Mouse (Mus musculus) megakaryocyte-erythroid progenitor cell, adult 5-6 weeks (primary cell): ENCODE results near the gene Gm28269. TPM values are rescaled to one million over a fixed set of nuclear protein-coding genes. Genes with fewer than 3 reads are reported as not detected.

ENCODE experiments used
- ATAC-seq: replicated peaks from 2 replicates; pipeline ENCODE4 v1.8.0; 2016; ENCODE audit warnings: mild to moderate bottlenecking, inconsistent platforms; ENCODE audit not compliant: severe bottlenecking, poor library complexity, low FRiP score, low TSS enrichment
- total RNA-seq, 2 experiments: library from RNA; stranded (forward) in 1 of 2; stranded (reverse) in 1 of 2; fragments of 200-1000, 215-1000 nt in 1 of 2; fragments of >200 nt in 1 of 2; fragmentation: Nextera tagmentation in 1 of 2; gene quantifications; 2 replicates each; pipeline ENCODE4 v1.2.3; 2014 to 2017

Gm28269 gene
- total RNA-seq (2014; fragmentation: Nextera tagmentation) (not detected in 2 replicates), total RNA-seq (2017) (not detected in 2 replicates)

DNA sequence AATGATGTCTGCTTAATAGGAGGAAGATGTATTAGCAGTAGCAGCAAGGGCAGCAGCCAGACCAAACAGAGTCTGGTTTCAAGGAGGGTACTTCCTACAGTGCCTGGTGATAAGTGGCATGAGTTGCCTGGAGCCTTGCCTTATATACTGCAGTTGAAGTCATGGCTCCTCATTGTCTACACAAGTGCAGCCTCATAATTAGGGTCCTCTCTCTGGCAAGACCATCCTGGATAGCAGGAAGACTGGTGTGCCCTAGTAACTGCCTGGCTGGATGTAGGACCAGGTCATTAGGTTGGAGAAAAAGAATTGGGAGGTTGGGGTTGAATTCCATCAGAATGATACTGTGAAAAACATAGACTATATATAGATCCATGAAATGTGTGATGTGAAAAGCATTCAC is at the start of gene Gm28269:
Gene Gm28269, minus strand, starts transcription at position 101 of the 400 bp plus-strand sequence.
- no peak for ATAC-seq

DNA sequence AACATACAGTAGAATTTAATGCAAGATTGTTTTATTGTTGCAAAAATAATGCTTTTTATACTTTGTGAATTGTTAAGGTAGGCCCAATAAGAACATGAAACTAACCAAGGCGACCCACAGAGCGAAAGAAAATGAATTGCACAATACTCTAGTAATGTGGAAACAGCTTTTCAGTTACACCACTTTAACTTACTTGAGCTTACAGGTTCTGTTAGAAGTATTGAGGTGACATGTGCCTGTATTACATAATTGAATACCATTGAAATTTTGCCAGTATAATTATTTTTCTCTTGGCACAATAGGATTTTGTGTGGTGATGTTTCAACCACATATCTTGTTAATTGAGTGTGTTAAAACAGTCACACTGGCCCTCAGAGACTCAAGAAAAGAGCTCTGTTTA is 28.0 kb downstream of the Gm28269 start:
- no peak for ATAC-seq

DNA sequence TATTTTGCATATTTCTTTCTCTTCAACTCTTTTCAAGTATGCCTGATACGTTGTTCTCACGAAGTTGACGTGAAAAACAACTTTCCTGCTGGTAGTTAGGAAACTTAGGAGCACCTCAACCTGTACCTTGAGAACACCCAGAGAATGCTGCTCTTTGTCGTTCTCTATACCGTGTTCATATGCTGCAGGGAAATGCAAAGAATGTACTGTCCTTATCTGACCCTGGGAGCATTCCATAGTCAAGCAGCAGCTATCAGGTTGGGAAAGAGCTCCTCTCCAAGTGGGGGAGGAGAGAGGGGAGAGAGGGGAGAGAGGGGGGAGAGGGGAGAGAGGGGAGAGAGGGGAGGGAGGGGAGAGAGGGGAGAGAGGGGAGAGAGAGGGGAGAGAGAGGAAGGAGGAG is 29.6 kb downstream of the Gm28269 start:
- no peak for ATAC-seq

DNA sequence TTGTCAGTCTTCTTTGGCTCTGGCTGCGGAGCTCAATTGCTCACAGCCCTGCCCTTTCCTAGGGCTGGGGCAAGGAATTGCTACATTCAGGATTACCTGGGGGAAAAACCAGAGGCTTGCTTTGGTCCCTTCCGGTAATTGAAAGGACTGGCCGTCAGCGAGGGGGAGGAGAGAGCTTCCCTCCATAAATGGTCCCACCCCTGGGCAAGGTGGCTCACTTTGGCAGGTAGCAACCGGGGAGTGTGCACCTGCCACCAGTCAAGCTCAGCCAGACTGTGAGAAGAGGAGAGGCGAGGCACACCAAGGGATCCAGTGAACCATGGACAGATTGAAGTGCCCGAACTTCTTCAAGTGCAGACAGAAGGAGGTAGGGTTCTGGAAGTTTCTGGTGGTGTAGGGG is 30.1 kb downstream of the Gm28269 start, which contains the start of gene Slc6a14:
Gene Slc6a14, plus strand, starts transcription at position 68 of the 400 bp plus-strand sequence.
- no peak for ATAC-seq

DNA sequence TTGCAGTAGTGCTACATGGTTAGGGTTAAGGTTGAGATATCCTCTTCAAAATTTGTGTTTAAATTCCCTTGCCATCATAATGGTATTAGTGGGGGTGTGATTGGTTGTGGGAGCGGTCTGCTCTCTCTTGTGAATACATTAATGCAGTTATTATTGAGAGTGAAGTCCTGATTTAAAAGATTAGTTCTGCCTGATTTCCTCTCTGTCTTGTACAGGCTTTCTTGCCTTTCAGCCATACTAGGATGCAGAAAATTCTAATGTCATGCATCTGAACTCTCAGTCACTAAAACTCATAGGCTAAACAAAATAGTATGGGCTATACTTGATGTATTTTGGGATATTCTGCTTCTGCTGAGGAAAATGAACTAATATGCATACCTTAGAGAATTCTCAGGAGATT is 40.4 kb downstream of the Gm28269 start:
- ATAC-seq, result no peak

DNA sequence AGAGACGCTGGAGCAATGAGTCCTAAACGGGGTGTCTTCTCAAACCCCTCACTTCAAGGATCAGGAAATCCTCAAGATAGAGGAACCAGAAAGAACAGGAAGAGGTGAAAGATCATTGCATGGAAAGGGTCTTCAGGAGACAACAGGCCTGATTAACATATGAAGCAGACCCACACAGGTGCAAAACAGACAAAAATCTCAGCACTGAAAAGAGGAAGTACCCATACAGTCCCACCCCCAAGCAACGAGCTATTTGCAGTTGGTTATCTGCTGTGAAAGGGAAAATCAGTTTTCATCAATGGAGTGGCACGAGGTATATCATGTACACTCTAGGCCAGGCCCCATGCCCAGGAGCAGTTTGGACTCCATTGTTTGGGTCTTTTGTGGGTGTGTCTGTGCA is 43.3 kb downstream of the Gm28269 start:
- ATAC-seq, result no peak

DNA sequence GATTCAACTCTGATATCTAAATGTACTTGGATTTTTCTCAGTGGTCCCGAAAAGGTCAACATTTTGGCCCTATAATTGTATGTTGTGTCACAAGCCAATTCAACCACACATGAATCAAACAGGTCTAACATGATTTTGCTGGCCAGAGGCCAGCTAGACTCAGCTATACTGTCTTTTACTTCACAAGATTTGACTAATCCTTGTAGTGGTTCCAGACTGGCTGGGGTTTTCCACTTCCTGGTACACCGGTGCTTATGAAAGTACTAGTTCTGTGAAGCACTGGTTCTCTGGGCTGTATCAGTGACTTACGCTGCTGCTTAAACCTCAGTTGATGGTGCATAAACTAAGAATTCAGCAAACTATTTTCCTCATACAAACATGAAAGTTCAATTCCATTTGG is 49.2 kb downstream of the Gm28269 start:
- ATAC-seq, result no peak

DNA sequence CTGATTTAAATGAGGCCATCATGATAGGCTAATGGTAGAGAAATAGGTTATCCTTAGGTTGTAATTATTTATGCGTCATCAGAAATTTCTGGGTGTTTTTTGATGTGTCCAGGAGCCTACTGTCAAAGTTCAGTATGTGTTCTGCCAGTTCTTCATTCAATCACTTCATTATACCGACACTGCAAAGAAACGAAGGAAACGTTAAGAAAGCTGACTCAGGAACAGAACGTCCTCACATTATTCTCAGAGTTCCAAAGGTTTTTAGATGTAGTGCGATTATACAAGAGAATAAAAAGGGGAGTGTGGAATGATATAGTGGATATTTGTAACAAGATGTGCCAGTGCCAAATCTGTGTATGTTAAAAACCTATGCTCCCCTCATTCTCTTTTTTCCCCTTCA is 49.7 kb downstream of the Gm28269 start:
- no peak for ATAC-seq

Other genes with a start within 250 kb of the Gm28269 start
- not detected in 2 replicates for gene Slc6a14, start 30.2 kb downstream of the Gm28269 start, total RNA-seq (2014; fragmentation: Nextera tagmentation)
- gene Slc6a14, start 30.2 kb downstream of the Gm28269 start, total RNA-seq (2017), result not detected in 2 replicates